Mouse (Mus musculus): ENCODE data around the gene Foxp1. TPM values are rescaled to one million over a fixed set of nuclear protein-coding genes. Genes with fewer than 3 reads are reported as not detected.

The Foxp1 gene
- total RNA-seq, 2 experiments from 2014 or later = 142 TPM

GRCm38 (mm10) chr6:99263061-99263885 lies 259.2 kb downstream of the Foxp1 start:
- DNase-seq (ENCODE audit: low spot score in 2 of 2) = no peak
- intact Hi-C loops (cut with DNase I) = loop anchor here (10.0 kb wide), 1 partner anchor 738 kb away; no protein-coding TSS in a partner anchor

DNA sequence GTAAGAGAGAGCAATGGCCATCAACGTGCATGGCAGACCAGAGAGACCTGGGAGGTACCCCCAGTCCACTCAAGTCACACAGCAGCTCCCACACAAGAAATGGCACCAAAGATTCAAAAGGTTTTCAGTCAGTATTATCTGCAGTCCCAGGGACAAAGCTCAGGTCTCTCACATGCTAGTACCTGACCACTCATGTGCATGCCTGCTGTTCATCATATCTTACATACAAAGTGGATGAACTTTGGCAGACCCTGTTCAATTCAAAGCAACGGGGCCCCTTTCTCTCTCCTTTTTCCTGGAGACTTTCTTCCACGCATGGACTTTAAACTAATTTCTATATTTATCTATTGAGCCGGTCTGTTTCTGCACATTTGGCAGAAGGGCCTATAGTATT lies 260.8 kb downstream of the Foxp1 start:
- no peak for DNase-seq (ENCODE audit: low spot score in 2 of 2)
- intact Hi-C loops (cut with DNase I) = loop anchor here (10.0 kb wide), 1 partner anchor 737 kb away; no protein-coding TSS in a partner anchor

DNA sequence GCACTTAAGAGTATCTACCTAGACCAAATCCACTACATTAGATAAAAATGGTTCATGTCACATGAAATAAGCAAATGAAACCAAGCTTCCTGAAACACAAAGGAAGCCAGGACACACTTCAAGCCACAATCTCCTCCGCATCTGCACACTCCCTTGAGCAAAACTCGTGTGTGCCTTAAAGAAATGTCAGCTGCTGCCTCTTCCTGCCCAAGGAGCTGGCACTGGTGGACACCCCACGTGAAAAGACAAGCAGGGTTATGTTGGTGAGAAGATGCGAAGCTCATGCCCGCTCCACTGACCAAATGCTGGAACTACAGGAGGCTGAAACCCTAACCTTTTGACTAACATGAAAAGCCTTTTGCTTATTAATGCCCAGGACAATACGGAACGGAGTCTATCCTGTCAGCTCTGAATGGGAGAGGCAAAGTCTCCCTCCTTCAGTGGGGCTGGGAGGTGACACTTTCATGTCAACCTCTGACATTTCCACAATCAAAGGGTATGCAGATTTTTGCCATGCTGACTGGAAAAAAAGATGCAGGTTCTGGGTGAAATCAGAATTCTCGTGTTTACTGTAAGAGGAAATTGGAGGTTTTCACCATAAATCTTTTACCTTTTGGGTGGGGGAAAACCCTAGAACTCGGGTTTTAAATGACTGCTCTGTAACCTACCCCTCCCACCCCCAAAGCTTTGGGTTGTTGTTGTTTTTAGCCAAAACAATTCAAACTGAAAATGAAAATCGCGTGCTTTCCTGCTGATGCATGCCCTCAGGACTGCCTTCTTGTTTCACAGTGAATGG lies 261.4 kb downstream of the Foxp1 start:
- intact Hi-C loops (cut with DNase I) = loop anchor here (10.0 kb wide), 1 partner anchor 736 kb away; no protein-coding TSS in a partner anchor
- DNase-seq (ENCODE audit: low spot score in 2 of 2) = no peak

DNA sequence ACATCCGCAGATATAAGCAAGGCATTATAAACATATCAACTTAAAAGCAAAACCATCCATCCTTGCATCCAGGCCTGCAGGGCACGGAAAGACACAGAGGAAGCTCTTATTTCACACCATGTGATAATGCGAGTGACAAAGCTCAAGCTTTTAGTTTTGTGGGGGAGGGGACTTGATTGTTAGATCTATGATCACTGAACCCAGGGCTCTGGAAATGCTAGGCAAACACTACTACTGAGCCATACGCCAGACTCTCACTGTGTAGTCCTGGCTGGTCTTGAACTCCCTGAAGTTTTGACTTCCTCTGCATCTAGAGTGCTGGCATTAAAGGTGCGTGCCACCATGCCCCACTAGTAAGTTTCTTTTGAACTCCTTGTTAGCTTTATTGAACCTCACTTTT lies 264.2 kb downstream of the Foxp1 start:
- intact Hi-C loops (cut with DNase I) = no loop called here
- DNase-seq (ENCODE audit: low spot score in 2 of 2) = no peak

GRCm38 (mm10) chr6:99257676-99258075 lies 264.8 kb downstream of the Foxp1 start:
- DNase-seq (ENCODE audit: low spot score in 2 of 2) = no peak
- intact Hi-C loops (cut with DNase I) = no loop called here

DNA sequence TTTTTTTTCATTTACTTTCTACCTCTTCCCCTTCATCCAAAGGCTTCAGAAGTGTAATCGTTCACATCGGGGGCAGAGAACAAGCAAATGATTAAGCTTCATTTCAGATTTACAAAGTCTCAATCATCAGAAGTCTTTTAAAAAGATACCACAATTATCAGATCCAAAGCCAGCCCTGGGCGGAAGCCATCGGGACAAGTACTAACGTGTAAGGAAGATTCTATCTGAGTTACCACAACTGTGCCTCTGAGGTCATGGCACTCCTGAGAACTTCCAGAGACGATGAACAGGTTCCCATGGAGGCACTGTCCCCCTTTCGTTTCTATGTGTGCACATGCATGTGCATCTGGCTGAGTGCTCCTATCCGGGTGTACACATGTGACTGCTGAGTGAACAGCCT lies 269.2 kb downstream of the Foxp1 start:
- no peak for DNase-seq (ENCODE audit: low spot score in 2 of 2)
- intact Hi-C loops (cut with DNase I) = no loop called here

DNA sequence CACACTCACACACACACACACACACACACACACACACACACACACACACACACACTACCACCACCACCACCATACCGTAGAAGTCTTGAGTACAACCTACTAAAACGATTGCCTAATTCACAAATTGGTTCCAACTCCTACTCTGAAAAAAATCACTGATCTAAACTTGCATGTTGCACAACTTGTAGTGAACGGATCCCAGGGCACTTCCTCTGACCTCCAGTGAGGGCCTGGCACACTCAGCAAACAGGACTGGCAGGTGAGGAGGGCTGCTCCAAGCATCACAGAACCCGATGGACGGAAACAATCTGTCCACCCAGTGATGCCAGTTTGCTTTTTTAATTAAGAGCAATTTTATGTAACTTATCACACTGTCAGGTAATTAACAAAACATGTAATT lies 269.7 kb downstream of the Foxp1 start:
- no peak for DNase-seq (ENCODE audit: low spot score in 2 of 2)
- intact Hi-C loops (cut with DNase I) = no loop called here

- intact Hi-C loops (cut with DNase I) = no loop called here
- DNase-seq (ENCODE audit: low spot score in 2 of 2) = no peak
Observed at GRCm38 (mm10) chr6:99251924-99252323, 270.6 kb downstream of the Foxp1 start.

DNA sequence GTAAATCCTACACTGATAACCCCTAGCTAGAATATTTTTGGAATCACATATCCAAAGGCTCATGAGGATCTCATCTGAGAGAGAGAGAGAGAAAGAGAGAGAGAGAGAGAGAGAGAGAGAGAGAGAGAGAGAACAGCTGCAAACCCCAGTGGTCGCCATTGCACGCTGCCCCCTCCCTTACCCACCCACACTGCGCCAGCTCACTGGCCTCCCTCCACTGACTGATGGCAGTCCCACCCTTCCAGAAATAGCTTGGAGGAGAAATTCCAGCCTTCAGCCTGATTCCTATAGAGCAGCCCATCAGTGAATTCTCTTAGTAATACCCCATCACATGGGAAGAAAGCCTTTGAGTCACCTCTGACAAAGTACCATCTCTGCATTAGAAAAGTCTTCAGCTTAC lies 271.3 kb downstream of the Foxp1 start:
- intact Hi-C loops (cut with DNase I) = no loop called here

GRCm38 (mm10) chr6:99249496-99250030 lies 273.0 kb downstream of the Foxp1 start:
- intact Hi-C loops (cut with DNase I) = no loop called here
- DNase-seq (ENCODE audit: low spot score in 2 of 2) = no peak

More for the DNA sequence above, 271.3 kb downstream of the Foxp1 start:
- no peak for DNase-seq (ENCODE audit: low spot score in 2 of 2)

- intact Hi-C loops (cut with DNase I) = no loop called here
Observed at GRCm38 (mm10) chr6:99248396-99248795, 274.1 kb downstream of the Foxp1 start.

GRCm38 (mm10) chr6:99241625-99242395 lies 280.7 kb downstream of the Foxp1 start:
- no peak for DNase-seq (ENCODE audit: low spot score in 2 of 2)
- intact Hi-C loops (cut with DNase I) = no loop called here

More at GRCm38 (mm10) chr6:99248396-99248795, 274.1 kb downstream of the Foxp1 start:
- no peak for DNase-seq (ENCODE audit: low spot score in 2 of 2)

DNA sequence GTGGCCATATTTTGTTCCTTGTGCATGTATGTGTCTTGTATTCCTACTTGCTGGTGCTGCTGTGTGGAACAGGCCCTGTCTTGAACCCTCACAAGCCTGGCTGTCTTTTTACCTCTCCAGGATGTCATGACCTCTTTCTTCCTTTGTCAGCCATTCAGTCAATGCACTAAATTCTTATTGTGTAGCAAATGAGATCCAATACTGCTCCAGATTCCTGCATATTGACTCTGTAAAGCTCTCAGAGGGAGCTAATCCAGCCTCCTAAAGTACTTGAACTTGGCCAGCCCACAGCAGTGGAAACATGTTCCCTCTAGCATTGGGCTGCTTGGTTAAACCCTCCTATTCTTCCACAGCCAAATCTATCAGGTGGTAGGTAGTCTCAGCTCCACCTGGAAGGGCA lies 281.8 kb downstream of the Foxp1 start:
- intact Hi-C loops (cut with DNase I) = no loop called here
- DNase-seq (ENCODE audit: low spot score in 2 of 2) = no peak

DNA sequence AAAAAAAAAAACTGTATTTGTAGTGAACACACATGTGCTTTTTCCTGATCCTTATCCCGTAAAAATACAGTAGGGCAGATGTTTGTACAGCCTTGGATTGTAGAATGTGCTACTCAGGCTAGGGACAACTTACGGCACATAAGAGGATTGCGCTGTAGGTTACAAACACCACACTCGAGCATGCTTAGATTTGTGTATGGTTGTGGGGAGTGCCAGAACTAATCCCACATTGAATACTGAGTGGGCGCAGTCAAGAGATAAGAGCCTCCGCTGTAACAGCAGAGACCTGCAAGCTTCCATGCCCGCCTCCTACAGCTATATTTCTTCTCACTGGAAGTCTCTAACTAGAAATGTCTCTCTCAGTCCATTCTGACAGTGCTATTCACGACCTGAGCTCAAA lies 286.9 kb downstream of the Foxp1 start:
- intact Hi-C loops (cut with DNase I) = no loop called here
- no peak for DNase-seq (ENCODE audit: low spot score in 2 of 2)

DNA sequence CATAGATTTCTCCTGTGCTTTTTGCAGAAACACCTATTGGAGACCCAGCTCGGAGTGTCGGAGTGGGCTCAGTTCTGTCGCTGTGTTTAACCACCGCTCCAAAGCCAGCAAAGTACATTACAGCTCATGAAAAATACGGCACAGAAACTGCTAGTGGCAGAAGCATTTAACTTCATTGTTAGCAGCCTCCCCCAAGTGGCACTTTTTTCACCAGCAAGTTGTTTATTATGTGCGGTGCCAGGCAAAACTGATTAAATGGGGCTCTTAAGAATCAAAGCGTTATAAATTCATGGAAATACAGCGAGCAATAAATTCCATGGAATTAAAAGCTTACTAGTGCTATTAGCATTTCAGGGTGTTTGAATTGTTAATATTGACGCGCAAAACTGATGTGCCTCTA lies 289.1 kb downstream of the Foxp1 start:
- intact Hi-C loops (cut with DNase I) = no loop called here
- no peak for DNase-seq (ENCODE audit: low spot score in 2 of 2)

GRCm38 (mm10) chr6:99228336-99228870 lies 294.1 kb downstream of the Foxp1 start:
- intact Hi-C loops (cut with DNase I) = no loop called here
- DNase-seq (ENCODE audit: low spot score in 2 of 2) = no peak

GRCm38 (mm10) chr6:99221147-99221546 lies 301.4 kb downstream of the Foxp1 start:
- intact Hi-C loops (cut with DNase I) = no loop called here
- DNase-seq (ENCODE audit: low spot score in 2 of 2) = no peak

DNA sequence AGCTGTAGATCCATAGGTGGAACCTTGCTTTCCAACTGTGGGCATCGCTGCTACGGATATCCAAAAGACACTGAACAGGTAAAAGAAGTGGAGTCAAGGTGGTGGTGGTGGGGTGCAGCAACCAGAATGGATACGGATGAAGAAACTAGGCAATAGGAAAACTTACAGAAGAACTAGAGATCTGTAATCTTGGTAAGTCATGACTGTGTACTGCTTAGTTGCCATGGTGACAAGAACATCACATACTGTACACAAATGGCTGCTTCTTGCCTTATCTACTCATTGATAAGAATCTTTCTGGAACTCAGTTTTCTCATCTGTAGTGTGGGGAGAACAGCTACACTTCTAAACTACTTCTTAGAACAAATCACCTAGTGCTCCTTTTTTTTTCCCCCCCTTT lies 302.0 kb downstream of the Foxp1 start:
- no peak for DNase-seq (ENCODE audit: low spot score in 2 of 2)
- intact Hi-C loops (cut with DNase I) = no loop called here

DNA sequence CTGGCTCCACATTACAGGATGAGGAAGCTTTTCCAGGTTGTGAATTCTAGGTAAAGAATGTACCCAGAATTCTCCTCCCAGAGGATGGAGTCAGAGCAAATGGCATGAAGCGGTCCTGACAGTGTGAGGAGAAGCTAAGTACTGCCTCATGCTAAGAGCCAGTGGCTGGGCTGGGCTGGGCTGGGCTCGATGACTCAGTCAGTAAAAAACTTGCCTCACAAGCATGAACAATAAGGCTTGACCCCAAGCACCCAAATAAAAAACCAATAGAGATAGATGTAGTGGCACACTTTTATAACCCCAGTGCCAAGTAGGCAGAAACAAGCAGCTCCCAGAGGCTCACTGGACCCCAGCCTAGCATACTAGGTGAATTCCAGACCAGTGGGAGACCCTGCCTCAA lies 304.7 kb downstream of the Foxp1 start:
- DNase-seq (ENCODE audit: low spot score in 2 of 2) = no peak
- intact Hi-C loops (cut with DNase I) = no loop called here
